Mouse (Mus musculus): Measurements from ENCODE around the gene Suclg1. TPM values are rescaled to one million over a fixed set of nuclear protein-coding genes. Genes with fewer than 3 reads are reported as not detected.
A peak's percentile ranks its signal among the peaks of the same experiment; 100 is the strongest.

Suclg1 gene
- polyA plus RNA-seq, 1 experiment = 147 TPM

GRCm38 (mm10) chr6:73279681-73280080, 31.5 kb downstream of the Suclg1 start:
- H3ac ChIP-seq (ENCODE audit: control insufficient read depth, insufficient read length) = no peak overlapping the region
- no peak overlapping the region for H3K4me3 ChIP-seq
- no peak overlapping the region for H3K4me2 ChIP-seq (ENCODE audit: low read depth)
- H3K27me3 ChIP-seq (ENCODE audit: control insufficient read depth, insufficient read depth, insufficient read length) = no peaks in the 10 kb centered on the region
- TF ChIP-seq MYOD1 (IDR thresholded peaks at IDR 0.05; ENCODE audit: control insufficient read depth in 1 of 3, insufficient read length in 2 of 3, low read depth in 2 of 3) (peak in 1 of 3 experiments; percentile 45), POLR2A (IDR thresholded peaks at IDR 0.05; ENCODE audit: insufficient read length, low read depth) (no peak)
- H3K79me2 ChIP-seq (ENCODE audit: control insufficient read depth, insufficient read depth) = no peaks in the 10 kb centered on the region
- peaks cover 7% of the 10 kb centered on the region for H3K36me3 ChIP-seq (ENCODE audit: control insufficient read depth, insufficient read depth)

DNA sequence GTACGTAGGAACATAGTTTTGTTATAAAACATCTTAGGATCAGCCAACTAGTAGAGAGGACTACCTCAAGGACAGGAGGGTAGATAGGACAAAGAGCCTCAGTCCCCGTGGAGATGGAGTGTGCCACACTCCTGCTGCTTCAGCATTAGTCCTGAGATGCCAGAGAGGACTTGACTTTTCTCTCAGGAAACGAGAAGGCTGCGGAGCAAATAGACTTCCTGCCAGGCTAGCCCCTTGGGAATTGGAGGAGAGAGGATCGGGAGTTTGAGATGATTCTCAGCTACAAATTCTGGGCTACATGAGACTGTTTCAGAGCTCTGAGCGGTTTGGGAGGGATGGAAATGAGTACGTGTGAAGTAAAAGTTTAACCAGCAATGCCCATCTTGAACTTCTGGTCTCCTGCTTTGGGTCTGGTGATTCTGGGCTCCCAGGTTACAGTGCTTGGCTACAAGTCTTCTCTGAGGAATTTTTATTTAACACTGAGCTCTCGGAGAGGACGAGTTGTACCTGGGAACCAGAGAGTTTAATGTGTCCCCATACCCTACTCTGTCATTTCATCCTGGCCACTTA, 32.4 kb downstream of the Suclg1 start:
- Histone ChIP-seq H3K79me2 (ENCODE audit: control insufficient read depth, insufficient read depth) (no peaks in the 10 kb centered on the region), H3ac (ENCODE audit: control insufficient read depth, insufficient read length) (no peak overlapping the region), H3K4me3 (no peak overlapping the region), H3K4me2 (ENCODE audit: low read depth) (no peak overlapping the region), H3K27me3 (ENCODE audit: control insufficient read depth, insufficient read depth, insufficient read length) (no peaks in the 10 kb centered on the region), H3K36me3 (ENCODE audit: control insufficient read depth, insufficient read depth) (no peaks in the 10 kb centered on the region)
- no peak for TF ChIP-seq CEBPB (IDR thresholded peaks at IDR 0.05; ENCODE audit: insufficient read depth, poor library complexity, severe bottlenecking)
- no peak for TF ChIP-seq SRF (IDR thresholded peaks at IDR 0.05; ENCODE audit: control insufficient read depth, insufficient read length, low read depth)
- TF ChIP-seq MAX (IDR thresholded peaks at IDR 0.05; ENCODE audit: low read depth) = no peak
- TF ChIP-seq POLR2AphosphoS2 (IDR thresholded peaks at IDR 0.05; ENCODE audit: insufficient read length, low read depth) = no peak
- TF ChIP-seq TCF12 (IDR thresholded peaks at IDR 0.05; ENCODE audit: insufficient read depth, poor library complexity, severe bottlenecking) = no peak

DNA sequence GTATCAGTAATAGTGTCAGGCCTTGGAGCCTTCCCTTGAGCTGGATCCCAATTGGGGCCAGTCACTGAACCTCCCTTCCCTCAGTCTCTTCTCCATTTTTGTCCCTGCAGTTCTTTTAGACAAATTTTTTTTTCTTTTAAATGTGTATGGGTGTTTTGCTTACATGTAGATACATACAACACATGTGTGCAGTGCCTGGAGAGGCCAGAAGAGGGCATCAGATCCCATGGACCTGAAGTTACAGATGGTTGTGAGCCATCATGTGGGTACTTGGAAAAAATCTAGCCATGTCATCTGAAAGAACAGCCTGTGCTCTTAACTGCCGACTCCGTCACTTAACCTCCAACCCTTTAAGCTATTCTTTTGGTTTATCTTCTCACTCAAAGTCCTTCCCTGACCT, 38.1 kb downstream of the Suclg1 start:
- Histone ChIP-seq H3K79me2 (ENCODE audit: control insufficient read depth, insufficient read depth) (no peaks in the 10 kb centered on the region), H3K27me3 (ENCODE audit: control insufficient read depth, insufficient read depth, insufficient read length) (no peaks in the 10 kb centered on the region), H3K36me3 (ENCODE audit: control insufficient read depth, insufficient read depth) (no peaks in the 10 kb centered on the region), H3K4me2 (ENCODE audit: low read depth) (no peak overlapping the region), H3ac (ENCODE audit: control insufficient read depth, insufficient read length) (no peak overlapping the region), H3K4me3 (no peak overlapping the region)
- no peak for TF ChIP-seq MYOG (IDR thresholded peaks at IDR 0.05; ENCODE audit: control insufficient read depth in 1 of 3, insufficient read depth in 1 of 3, insufficient read length in 2 of 3, low read depth in 2 of 3)
- TF ChIP-seq TCF3 (IDR thresholded peaks at IDR 0.05; ENCODE audit: insufficient read length, low read depth) = no peak
- no peak for TF ChIP-seq SRF (IDR thresholded peaks at IDR 0.05; ENCODE audit: control insufficient read depth, insufficient read length, low read depth)
- TF ChIP-seq POLR2A (IDR thresholded peaks at IDR 0.05; ENCODE audit: insufficient read length, low read depth) = no peak
- no peak for TF ChIP-seq USF1 (IDR thresholded peaks at IDR 0.05; ENCODE audit: low read depth)
- TF ChIP-seq POLR2AphosphoS2 (IDR thresholded peaks at IDR 0.05; ENCODE audit: insufficient read length, low read depth) = no peak
- TF ChIP-seq CEBPB (IDR thresholded peaks at IDR 0.05; ENCODE audit: insufficient read depth, poor library complexity, severe bottlenecking) = no peak
- no peak for TF ChIP-seq E2F4 (IDR thresholded peaks at IDR 0.05; ENCODE audit: insufficient read depth)
- TF ChIP-seq MAX (IDR thresholded peaks at IDR 0.05; ENCODE audit: low read depth) = no peak
- TF ChIP-seq MYOD1 (IDR thresholded peaks at IDR 0.05; ENCODE audit: control insufficient read depth in 1 of 3, insufficient read length in 2 of 3, low read depth in 2 of 3) = no peak
- no peak for TF ChIP-seq TCF12 (IDR thresholded peaks at IDR 0.05; ENCODE audit: insufficient read depth, poor library complexity, severe bottlenecking)

DNA sequence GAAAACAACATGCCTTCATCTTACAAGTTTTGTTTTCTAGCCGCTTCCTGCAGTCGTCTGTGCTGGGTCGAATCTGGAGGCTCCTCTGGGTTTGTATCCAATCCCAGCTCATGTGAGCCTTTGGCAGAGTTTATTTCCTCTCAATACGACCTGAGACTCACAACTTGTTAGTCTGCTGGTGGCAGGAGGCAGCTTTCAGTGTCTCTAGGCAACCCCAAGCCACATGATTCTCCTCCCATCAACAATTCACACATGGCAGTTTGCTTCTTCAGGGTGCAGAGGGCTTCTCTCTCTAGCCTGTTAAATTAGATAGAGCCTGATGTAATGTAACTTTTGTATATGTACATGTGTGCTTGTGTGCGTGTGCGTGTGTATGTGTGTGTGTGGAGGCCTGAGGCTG, 58.7 kb downstream of the Suclg1 start:
- Histone ChIP-seq H3ac (ENCODE audit: control insufficient read depth, insufficient read length) (no peak overlapping the region), H3K4me2 (ENCODE audit: low read depth) (no peak overlapping the region), H3K27me3 (ENCODE audit: control insufficient read depth, insufficient read depth, insufficient read length) (peaks cover 6% of the 10 kb centered on the region), H3K36me3 (ENCODE audit: control insufficient read depth, insufficient read depth) (no peaks in the 10 kb centered on the region), H3K4me3 (no peak overlapping the region), H3K79me2 (ENCODE audit: control insufficient read depth, insufficient read depth) (no peaks in the 10 kb centered on the region)
- TF ChIP-seq TCF3 (IDR thresholded peaks at IDR 0.05; ENCODE audit: insufficient read length, low read depth) = no peak
- TF ChIP-seq MAX (IDR thresholded peaks at IDR 0.05; ENCODE audit: low read depth) = no peak
- no peak for TF ChIP-seq POLR2AphosphoS2 (IDR thresholded peaks at IDR 0.05; ENCODE audit: insufficient read length, low read depth)

DNA sequence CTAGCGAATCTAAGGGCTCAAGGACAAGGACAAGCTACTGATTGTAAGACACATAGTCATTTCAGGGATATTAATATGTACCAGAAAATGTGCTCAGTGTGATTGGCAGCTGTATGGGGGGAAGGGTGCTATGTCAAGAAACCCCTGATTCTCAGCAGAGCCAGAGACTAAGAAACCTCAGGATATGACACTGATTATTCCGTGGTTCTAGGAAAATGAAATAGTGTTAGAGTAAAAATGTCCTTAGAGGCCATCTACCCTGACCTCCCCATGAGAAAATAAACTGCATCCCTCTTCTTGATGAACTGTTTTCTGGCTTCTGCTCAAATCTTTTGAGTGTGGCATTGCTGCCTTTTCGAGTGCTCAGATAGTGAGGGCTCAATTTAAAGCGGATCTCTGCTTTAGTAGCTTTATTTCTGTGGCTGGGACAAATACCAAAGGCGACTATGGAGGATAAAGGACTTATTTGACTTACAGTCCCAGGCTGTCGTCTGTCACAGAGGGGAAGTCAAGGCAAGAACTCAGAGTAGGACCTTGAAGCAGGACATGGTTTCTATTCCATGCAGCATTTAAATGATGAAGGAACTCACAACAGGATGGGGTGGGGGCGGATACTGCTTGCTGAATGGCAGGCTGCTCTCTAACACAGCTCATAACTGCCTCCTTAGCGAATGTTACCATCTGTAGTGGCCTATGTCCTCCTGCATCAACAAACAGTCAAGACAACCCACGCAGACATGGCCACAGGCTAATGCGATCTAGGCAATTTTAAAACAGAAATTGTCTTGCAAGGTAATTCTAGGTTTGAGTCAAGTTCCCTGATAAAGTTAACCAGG, 60.7 kb downstream of the Suclg1 start:
- Histone ChIP-seq H3K4me3 (no peak overlapping the region), H3K4me2 (ENCODE audit: low read depth) (no peak overlapping the region), H3K79me2 (ENCODE audit: control insufficient read depth, insufficient read depth) (no peaks in the 10 kb centered on the region), H3K27me3 (ENCODE audit: control insufficient read depth, insufficient read depth, insufficient read length) (peaks cover 6% of the 10 kb centered on the region), H3K36me3 (ENCODE audit: control insufficient read depth, insufficient read depth) (no peaks in the 10 kb centered on the region), H3ac (ENCODE audit: control insufficient read depth, insufficient read length) (no peak overlapping the region)
- no peak for TF ChIP-seq USF1 (IDR thresholded peaks at IDR 0.05; ENCODE audit: low read depth)
- TF ChIP-seq E2F4 (IDR thresholded peaks at IDR 0.05; ENCODE audit: insufficient read depth) = no peak
- no peak for TF ChIP-seq MYOD1 (IDR thresholded peaks at IDR 0.05; ENCODE audit: control insufficient read depth in 1 of 3, insufficient read length in 2 of 3, low read depth in 2 of 3)
- TF ChIP-seq POLR2A (IDR thresholded peaks at IDR 0.05; ENCODE audit: insufficient read length, low read depth) = no peak
- TF ChIP-seq MYOG (IDR thresholded peaks at IDR 0.05; ENCODE audit: control insufficient read depth in 1 of 3, insufficient read depth in 1 of 3, insufficient read length in 2 of 3, low read depth in 2 of 3) = no peak
- no peak for TF ChIP-seq REST (IDR thresholded peaks at IDR 0.05; ENCODE audit: insufficient read depth, insufficient read length)
- no peak for TF ChIP-seq CEBPB (IDR thresholded peaks at IDR 0.05; ENCODE audit: insufficient read depth, poor library complexity, severe bottlenecking)
- TF ChIP-seq TCF3 (IDR thresholded peaks at IDR 0.05; ENCODE audit: insufficient read length, low read depth) = no peak
- TF ChIP-seq TCF12 (IDR thresholded peaks at IDR 0.05; ENCODE audit: insufficient read depth, poor library complexity, severe bottlenecking) = no peak
- no peak for TF ChIP-seq POLR2AphosphoS2 (IDR thresholded peaks at IDR 0.05; ENCODE audit: insufficient read length, low read depth)
- no peak for TF ChIP-seq SRF (IDR thresholded peaks at IDR 0.05; ENCODE audit: control insufficient read depth, insufficient read length, low read depth)
- no peak for TF ChIP-seq MAX (IDR thresholded peaks at IDR 0.05; ENCODE audit: low read depth)
